Mouse (Mus musculus) inflammation-experienced regulatory T-cells, adult 6 months (primary cell): ENCODE data around the gene Rbm47. TPM values are rescaled to one million over a fixed set of nuclear protein-coding genes. Genes with fewer than 3 reads are reported as not detected.
"Not testable (repeated sequence)": the region's sequence is repeated elsewhere in the genome, so short reads cannot be mapped to it uniquely, and the experiment has no call there.

Experiments used
- ATAC-seq: one replicate; pipeline ENCODE4 v1.8.0; 2017
- polyA plus RNA-seq, 3 experiments: library from polyadenylated mRNA; unstranded; fragments of 100-300 nt; shearing (Covaris generic); gene quantifications; one replicate each; pipeline ENCODE4 v1.2.1; 2017

The Rbm47 gene
- 1 to 10 TPM in 2 of 3 experiments, under 1 TPM in 1; 0.71 to 8.2 (median 1.2) TPM for polyA plus RNA-seq

- ATAC-seq, result no peak
Observed at GRCm38 (mm10) chr5:66173018-66173417, at the start of gene Rbm47. Rbm47 (minus strand) TSS chr5:66173118.

GRCm38 (mm10) chr5:66220620-66221019 is 47.7 kb upstream of the Rbm47 start:
- no peak for ATAC-seq

- ATAC-seq, result no peak
Observed at GRCm38 (mm10) chr5:66219692-66220091, 46.8 kb upstream of the Rbm47 start.

- ATAC-seq, result no peak
Observed at GRCm38 (mm10) chr5:66215569-66216277, 42.8 kb upstream of the Rbm47 start.

- no peak for ATAC-seq
Observed at GRCm38 (mm10) chr5:66214395-66214935, 41.5 kb upstream of the Rbm47 start.

- no peak for ATAC-seq
Observed at GRCm38 (mm10) chr5:66209532-66210176, 36.7 kb upstream of the Rbm47 start.

- no peak for ATAC-seq
Observed at GRCm38 (mm10) chr5:66204966-66205365, 32.0 kb upstream of the Rbm47 start.

- no peak for ATAC-seq
Observed at GRCm38 (mm10) chr5:66203424-66203823, 30.5 kb upstream of the Rbm47 start.

- ATAC-seq, result peak; percentile 96
Observed at GRCm38 (mm10) chr5:66200044-66200443, 27.1 kb upstream of the Rbm47 start.

- ATAC-seq, result no peak
Observed at GRCm38 (mm10) chr5:66195323-66195722, 22.4 kb upstream of the Rbm47 start.

- ATAC-seq, result peak; percentile 81
Observed at GRCm38 (mm10) chr5:66193218-66193846, 20.4 kb upstream of the Rbm47 start.

- ATAC-seq, result no peak
Observed at GRCm38 (mm10) chr5:66191185-66191503, 18.2 kb upstream of the Rbm47 start.

- ATAC-seq, result no peak
Observed at GRCm38 (mm10) chr5:66190481-66191184, 17.7 kb upstream of the Rbm47 start.

- ATAC-seq, result not testable (repeated sequence)
Observed at GRCm38 (mm10) chr5:66188591-66188990, 15.7 kb upstream of the Rbm47 start.

- ATAC-seq, result no peak
Observed at GRCm38 (mm10) chr5:66182156-66182555, 9.2 kb upstream of the Rbm47 start.

- ATAC-seq, result no peak
Observed at GRCm38 (mm10) chr5:66174160-66174837, 1.4 kb upstream of the Rbm47 start.

- ATAC-seq, result no peak
Observed at GRCm38 (mm10) chr5:66170591-66170990, 2.3 kb downstream of the Rbm47 start.

- ATAC-seq, result no peak
Observed at GRCm38 (mm10) chr5:66169099-66169485, 3.8 kb downstream of the Rbm47 start.

GRCm38 (mm10) chr5:66168462-66169098 is 4.3 kb downstream of the Rbm47 start:
- ATAC-seq, result no peak

- no peak for ATAC-seq
Observed at GRCm38 (mm10) chr5:66166931-66167330, 6.0 kb downstream of the Rbm47 start.

GRCm38 (mm10) chr5:66166193-66166629 is 6.7 kb downstream of the Rbm47 start:
- ATAC-seq, result no peak

GRCm38 (mm10) chr5:66165748-66166147 is 7.2 kb downstream of the Rbm47 start:
- ATAC-seq, result peak; percentile 93
